Mouse (Mus musculus) hindbrain, embryonic 12.5 days (tissue): ENCODE results near the gene Hsd17b14. TPM values are rescaled to one million over a fixed set of nuclear protein-coding genes. Genes with fewer than 3 reads are reported as not detected.
"Not testable (repeated sequence)": the region's sequence is repeated elsewhere in the genome, so short reads cannot be mapped to it uniquely, and the experiment has no call there.

Source experiments
- ATAC-seq: fragments of 200-750 bp; cut with Nextera tagmentation; 2 replicates; pipeline ENCODE4 v1.8.0; 2017; ENCODE audit warnings: moderate TSS enrichment; ENCODE audit not compliant: low FRiP score
- H3K27ac ChIP-seq: fragments of 300-500 bp; sonication (generic); 2 replicates; pipeline ENCODE4 v1.5.1; 2016; ENCODE audit warnings: mild to moderate bottlenecking
- H3K27me3 ChIP-seq: fragments of 300-500 bp; sonication (generic); 2 replicates; pipeline ENCODE4 v1.6.1; 2016; ENCODE audit warnings: mild to moderate bottlenecking
- H3K36me3 ChIP-seq: fragments of 300-500 bp; sonication (generic); 2 replicates; pipeline ENCODE4 v1.6.1; 2016; ENCODE audit warnings: mild to moderate bottlenecking
- H3K4me1 ChIP-seq: fragments of 300-500 bp; sonication (generic); 2 replicates; pipeline ENCODE4 v1.6.1; 2016
- H3K4me2 ChIP-seq: fragments of 300-500 bp; sonication (generic); replicated peaks from 2 replicates; pipeline ENCODE4 v1.6.1; 2016; ENCODE audit warnings: mild to moderate bottlenecking
- H3K4me3 ChIP-seq: fragments of 300-500 bp; sonication (generic); 2 replicates; pipeline ENCODE4 v1.5.1; 2016; ENCODE audit warnings: mild to moderate bottlenecking
- H3K9ac ChIP-seq: fragments of 300-500 bp; sonication (generic); 2 replicates; pipeline ENCODE4 v1.6.1; 2016; ENCODE audit warnings: mild to moderate bottlenecking, moderate library complexity
- H3K9me3 ChIP-seq: fragments of 300-500 bp; sonication (generic); replicated peaks from 2 replicates; pipeline ENCODE4 v1.6.1; 2016; ENCODE audit warnings: mild to moderate bottlenecking
- WGBS: fragments of 180-500 bp; shearing (Covaris S2); methylation state at CpG from one replicate; pipeline ENCODE4 v1.1.7; 2016; 5-methylcytosine and 5-hydroxymethylcytosine counted together
- polyA plus RNA-seq: library from polyadenylated mRNA; unstranded; fragments of >200 nt; fragmentation: Nextera tagmentation; extraction: Ambion mirVana; gene quantifications from 2 replicates; pipeline ENCODE4 v1.2.1, GENCODE M21; 2016

Hsd17b14 gene
- polyA plus RNA-seq, 1 experiment from 2014 or later: 0.79 TPM

DNA sequence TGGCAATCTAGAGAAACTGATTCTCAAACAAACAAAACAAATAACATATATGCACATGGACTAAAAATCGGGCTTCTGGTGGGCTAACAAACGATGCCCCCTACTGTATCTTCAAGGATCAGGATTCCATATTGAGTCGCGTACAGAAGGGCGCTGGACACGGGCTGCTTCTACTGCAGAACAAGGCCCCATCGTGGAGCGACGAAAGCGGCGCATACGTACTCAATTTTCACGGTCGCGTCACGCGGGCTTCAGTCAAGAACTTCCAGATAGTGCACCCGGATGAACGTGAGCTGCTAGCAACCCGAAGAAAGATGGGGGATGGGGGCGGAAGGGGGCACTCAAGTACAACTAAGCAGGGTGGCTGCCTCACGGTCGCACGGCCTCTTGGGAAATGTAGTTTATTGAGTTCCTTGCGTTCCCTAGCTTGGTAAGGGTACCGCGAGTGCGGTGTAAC is 32.9 kb upstream of the Hsd17b14 start:
- H3K27ac ChIP-seq: peak overlapping the region; percentile 87
- under 1% methylated on average over 28 of the region's 28 CpGs for WGBS
- no peaks in the 10 kb centered on the region for H3K9me3 ChIP-seq
- peak overlapping the region; percentile 56 for H3K4me2 ChIP-seq
- H3K36me3 ChIP-seq: peaks cover 2% of the 10 kb centered on the region; the same call in 1 of the 2 replicates
- peak overlapping the region; percentile 46 for H3K4me3 ChIP-seq
- H3K27me3 ChIP-seq: no peaks in the 10 kb centered on the region
- H3K4me1 ChIP-seq: peaks cover 21% of the 10 kb centered on the region
- H3K9ac ChIP-seq: peak overlapping the region; percentile 64
- peak; percentile 60 for ATAC-seq

DNA sequence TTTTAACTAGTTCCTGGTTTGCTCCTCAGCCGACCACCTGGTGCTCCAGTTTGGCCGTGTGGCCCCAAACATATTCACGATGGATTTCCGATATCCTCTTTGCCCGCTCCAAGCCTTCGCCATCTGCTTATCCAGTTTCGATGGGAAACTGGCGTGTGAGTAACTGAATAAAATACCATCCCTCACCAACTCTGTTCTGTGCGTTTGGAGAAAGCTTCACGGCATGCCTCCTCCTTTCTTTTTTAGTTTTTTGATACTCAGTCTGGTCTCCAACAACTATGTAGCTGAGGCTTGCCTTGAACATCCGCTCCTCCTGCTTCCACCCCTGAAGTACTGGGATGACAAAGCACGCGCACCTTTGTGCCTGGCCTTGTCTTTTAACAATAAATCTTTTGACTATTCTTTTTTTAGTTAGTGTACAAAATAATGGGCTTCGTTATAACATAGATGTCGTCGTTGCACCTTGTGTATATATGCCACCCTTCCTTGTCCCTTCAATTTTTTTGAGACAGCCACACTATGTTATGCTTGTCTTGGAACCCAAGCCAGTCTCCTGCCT is 32.4 kb upstream of the Hsd17b14 start:
- Histone ChIP-seq H3K9me3 (no peaks in the 10 kb centered on the region), H3K27me3 (no peaks in the 10 kb centered on the region), H3K27ac (no peak overlapping the region), H3K4me2 (peak overlapping the region; percentile 56), H3K36me3 (peaks cover 2% of the 10 kb centered on the region; the same call in 1 of the 2 replicates), H3K9ac (no peak overlapping the region; the same call in 1 of the 2 replicates), H3K4me3 (peak overlapping the region; percentile 46), H3K4me1 (peaks cover 21% of the 10 kb centered on the region)
- ATAC-seq: no peak
- 57% methylated on average over 16 of the region's 16 CpGs for WGBS

DNA sequence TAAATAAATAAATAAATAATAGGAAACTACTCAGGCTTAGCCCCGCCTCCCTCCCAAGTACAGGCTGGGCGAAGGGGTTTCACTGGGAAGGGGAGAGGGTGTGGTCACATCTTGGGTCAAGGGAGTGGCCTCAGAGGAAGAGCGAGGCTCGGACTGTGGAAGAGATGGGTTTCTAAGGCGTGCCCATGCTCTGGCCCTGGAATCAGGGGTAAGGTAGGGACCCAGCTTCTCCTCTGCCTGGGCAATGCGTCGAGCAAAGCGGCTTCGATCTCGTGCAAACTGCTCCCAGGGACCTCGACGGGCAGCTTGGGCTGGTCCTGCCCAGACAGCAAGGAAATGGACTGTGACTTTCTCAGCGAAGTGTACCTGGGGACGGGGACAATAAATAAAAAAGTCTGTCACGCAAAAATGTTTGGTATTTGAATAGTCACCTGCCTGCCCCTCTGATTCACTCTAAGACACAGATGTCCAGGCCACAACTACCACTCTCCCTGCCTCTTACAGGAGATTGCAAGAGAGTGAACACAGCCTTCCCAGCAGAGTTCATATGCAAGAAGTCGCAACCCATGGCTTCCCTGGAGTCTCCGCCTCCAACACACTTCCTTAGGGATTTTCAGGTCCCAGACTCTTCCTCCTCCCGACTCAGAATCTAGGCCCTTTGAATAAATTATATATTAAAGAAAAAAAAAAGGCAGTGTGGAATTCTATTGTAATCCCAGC is 31.6 kb upstream of the Hsd17b14 start:
- ATAC-seq: no peak
- H3K36me3 ChIP-seq: peaks cover 2% of the 10 kb centered on the region; the same call in 1 of the 2 replicates
- 69% methylated on average over 18 of the region's 18 CpGs for WGBS
- peaks cover 21% of the 10 kb centered on the region for H3K4me1 ChIP-seq
- 0 out of 2 replicates have a peak overlapping the region, but pooled peaks have one; percentile 10 for H3K4me3 ChIP-seq
- 0 out of 2 replicates have a peak overlapping the region, but pooled peaks have one; percentile 0 for H3K4me2 ChIP-seq
- no peaks in the 10 kb centered on the region for H3K27me3 ChIP-seq
- H3K9me3 ChIP-seq: no peaks in the 10 kb centered on the region
- no peak overlapping the region for H3K9ac ChIP-seq
- no peak overlapping the region for H3K27ac ChIP-seq

DNA sequence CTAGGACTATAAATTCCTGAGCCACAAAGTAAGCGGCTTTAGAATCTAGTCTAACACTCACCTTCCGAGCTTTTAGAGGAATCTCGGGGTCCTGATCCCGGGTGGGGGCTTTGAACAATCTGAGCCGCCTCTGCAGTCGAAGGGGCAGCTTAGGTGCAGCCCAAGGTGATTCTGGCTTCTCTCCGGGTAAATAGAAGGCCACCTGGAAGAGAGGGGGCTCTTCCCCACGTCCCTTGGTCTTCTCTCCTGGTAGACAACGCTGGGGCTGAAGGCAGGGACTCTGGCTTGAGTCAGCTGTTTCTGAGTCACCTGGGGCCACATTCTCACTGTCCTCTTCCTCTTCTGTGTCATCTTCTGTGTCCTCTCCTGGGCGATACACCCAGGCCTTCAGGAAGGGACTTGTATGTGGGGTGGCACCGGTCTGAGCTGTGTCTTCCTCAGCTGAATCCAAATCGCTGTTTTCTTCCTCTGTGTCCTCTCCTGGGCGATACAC is 31.0 kb upstream of the Hsd17b14 start:
- Histone ChIP-seq H3K27ac (no peak overlapping the region), H3K4me1 (peaks cover 21% of the 10 kb centered on the region), H3K36me3 (peaks cover 2% of the 10 kb centered on the region; the same call in 1 of the 2 replicates), H3K4me3 (0 out of 2 replicates have a peak overlapping the region, but pooled peaks have one; percentile 10), H3K9me3 (no peaks in the 10 kb centered on the region), H3K9ac (no peak overlapping the region), H3K27me3 (no peaks in the 10 kb centered on the region), H3K4me2 (peak overlapping the region; percentile 0; the same call in 1 of the 2 replicates)
- 85% methylated on average over 13 of the region's 13 CpGs for WGBS
- no peak for ATAC-seq

DNA sequence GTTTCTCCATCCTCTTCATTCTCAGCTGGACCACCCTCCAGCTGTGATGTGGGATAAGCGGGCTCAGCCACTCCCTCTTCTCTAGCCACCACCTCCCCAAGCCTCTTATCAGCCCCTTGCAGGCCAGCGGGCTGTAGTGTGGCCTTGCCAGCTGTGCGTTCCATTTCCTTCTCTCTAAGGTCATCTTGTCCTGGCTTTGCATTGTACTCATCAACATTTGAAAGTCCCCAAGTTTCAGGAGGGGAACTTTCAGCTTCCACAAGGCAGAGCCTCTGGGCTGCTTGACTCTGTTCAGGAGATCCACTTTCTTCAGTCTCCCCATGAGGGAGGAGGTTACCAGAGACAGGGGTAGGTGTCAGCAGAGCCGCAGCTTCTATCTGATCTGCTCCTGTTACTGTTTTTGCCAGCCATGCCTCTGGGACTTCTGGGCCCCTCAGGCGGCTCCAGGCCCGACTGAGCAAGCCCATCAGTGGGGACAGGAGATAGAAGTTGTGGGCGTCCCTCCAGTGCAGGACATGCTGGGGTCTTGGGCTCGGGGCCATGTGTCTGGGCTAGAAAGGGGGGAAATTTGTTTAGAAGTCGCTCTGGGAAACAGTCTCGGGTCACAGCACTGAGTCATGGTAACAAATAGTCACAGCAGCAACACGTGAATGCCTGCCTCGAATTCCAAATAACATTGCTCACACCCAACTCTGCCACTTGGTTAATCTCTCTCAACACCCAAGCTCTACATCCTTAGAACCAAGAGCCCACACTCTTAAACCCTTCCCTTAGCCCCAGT is 29.7 kb upstream of the Hsd17b14 start:
- Histone ChIP-seq H3K27ac (peak overlapping the region; percentile 78; the same call in 1 of the 2 replicates), H3K4me1 (peaks cover 25% of the 10 kb centered on the region), H3K27me3 (peaks cover 3% of the 10 kb centered on the region; the same call in 1 of the 2 replicates), H3K9ac (peak overlapping the region; percentile 85), H3K4me2 (peak overlapping the region; percentile 85), H3K4me3 (peak overlapping the region; percentile 70), H3K36me3 (peaks cover 2% of the 10 kb centered on the region; the same call in 1 of the 2 replicates), H3K9me3 (no peaks in the 10 kb centered on the region)
- WGBS: 28% methylated on average over 12 of the region's 12 CpGs
- ATAC-seq: no peak

DNA sequence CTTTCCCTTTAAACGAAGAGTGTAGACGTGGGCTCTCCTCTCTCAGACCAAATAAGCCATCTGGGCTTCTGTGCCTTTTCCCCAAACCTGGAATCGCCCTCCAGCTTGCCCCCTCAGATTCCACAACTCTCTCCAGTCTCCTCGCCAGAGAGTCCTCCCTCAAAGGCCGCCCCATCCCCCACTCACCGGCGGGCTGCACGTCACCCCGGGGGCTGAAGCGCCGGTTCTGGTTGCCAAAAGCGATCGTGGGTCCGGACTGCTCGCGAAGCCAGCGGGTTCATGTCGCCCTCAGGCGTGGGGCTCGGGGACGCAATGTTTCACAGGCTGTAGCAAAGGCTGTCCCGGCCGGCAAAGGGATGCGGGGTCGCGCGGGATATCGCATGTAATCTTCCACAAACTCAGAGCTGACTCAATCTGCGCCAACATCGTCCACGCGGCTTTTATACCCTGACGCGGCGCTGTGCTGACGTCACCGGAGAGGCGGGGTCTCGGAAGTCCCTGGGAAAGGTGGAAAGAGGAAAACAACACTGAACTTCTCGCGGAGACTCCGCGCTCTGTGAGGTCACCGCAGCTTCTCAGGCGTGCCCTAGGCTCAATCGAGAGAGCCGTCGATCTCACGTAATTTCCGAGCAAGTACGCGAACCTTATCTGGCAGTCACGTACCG is 28.8 kb upstream of the Hsd17b14 start, which contains the start of the genes Ppp1r15a and Plekha4:
Gene Ppp1r15a (minus strand): TSS at position 460 of the 665 bp plus-strand sequence.
Gene Plekha4 (plus strand): TSS at position 522 of the 665 bp plus-strand sequence.
- peak; percentile 78 for ATAC-seq
- H3K4me3 ChIP-seq: peak within 1 kb of the TSS; percentile 70
- under 1% methylated on average over 54 of the region's 54 CpGs for WGBS
- H3K36me3 ChIP-seq: peaks cover 2% of the 10 kb centered on the region; the same call in 1 of the 2 replicates
- H3K9me3 ChIP-seq: no peaks in the 10 kb centered on the region
- peak within 1 kb of the TSS; percentile 85 for H3K4me2 ChIP-seq
- H3K27me3 ChIP-seq: peaks cover 3% of the 10 kb centered on the region; the same call in 1 of the 2 replicates
- peak within 1 kb of the TSS; percentile 78 for H3K27ac ChIP-seq
- peak within 1 kb of the TSS; percentile 85 for H3K9ac ChIP-seq
- peaks cover 25% of the 10 kb centered on the region for H3K4me1 ChIP-seq

DNA sequence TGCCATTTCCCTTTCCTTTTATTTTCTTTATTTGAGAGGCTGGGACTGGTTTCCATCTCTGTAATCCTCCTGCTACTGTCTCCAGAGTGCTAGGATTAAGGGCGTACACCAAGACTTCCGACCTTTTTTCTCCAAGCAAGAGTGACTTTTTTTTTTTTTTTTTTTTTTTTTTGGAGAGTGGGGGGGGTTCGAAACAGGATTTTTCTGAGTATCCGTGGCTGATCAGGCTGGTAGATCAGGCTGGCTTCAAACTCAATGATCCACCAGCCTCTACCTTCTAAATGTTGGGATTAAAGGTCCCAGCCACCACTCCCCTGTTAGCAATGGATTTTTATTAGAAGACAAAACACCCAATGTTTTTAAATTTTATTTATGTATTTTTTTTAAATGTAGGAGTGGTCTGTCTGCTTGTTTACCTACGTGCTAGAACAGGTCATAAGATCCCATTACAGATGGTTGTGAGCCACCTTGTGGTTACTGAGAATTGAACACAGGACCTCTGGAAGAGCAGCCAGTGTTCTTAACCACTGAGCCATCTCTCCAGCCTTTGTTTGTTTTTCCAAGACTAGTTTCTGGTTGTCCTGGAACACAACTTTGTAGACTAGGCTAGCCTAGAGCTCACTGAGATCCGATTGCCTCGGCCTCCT is 28.1 kb upstream of the Hsd17b14 start:
- Histone ChIP-seq H3K9ac (peak overlapping the region; percentile 85), H3K27ac (peak overlapping the region; percentile 66), H3K4me3 (peak overlapping the region; percentile 70), H3K36me3 (peaks cover 2% of the 10 kb centered on the region; the same call in 1 of the 2 replicates), H3K9me3 (no peaks in the 10 kb centered on the region), H3K4me2 (peak overlapping the region; percentile 85), H3K27me3 (peaks cover 3% of the 10 kb centered on the region; the same call in 1 of the 2 replicates), H3K4me1 (peaks cover 25% of the 10 kb centered on the region)
- ATAC-seq: peak; percentile 48; the same call in 1 of the 2 replicates
- 26% methylated on average over 7 of the region's 7 CpGs for WGBS

DNA sequence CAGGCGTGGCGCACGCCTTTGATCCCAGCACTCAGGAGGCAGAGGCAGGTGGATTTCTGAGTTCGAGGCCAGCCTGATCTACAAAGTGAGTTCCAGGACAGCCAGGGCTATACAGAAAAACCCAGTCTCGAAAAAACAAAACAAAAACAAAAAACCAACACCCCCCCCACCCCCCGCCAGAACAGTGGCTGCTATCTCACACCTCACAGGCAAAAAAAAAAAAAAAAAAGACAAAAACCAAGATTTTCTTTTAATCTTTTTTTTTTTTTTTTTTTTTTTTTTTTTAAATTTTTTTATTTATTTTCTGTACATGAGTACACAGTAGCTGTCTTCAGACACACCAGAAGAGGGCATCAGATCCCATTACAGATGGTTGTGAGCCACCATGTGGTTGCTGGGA is 27.5 kb upstream of the Hsd17b14 start:
- H3K27ac ChIP-seq, H3K4me2 ChIP-seq, H3K9ac ChIP-seq, H3K27me3 ChIP-seq, H3K9me3 ChIP-seq, H3K4me3 ChIP-seq, H3K36me3 ChIP-seq, ATAC-seq: not testable (repeated sequence)
- WGBS: 89% methylated on average over 6 of the region's 6 CpGs
- H3K4me1 ChIP-seq: peaks cover 25% of the 10 kb centered on the region

DNA sequence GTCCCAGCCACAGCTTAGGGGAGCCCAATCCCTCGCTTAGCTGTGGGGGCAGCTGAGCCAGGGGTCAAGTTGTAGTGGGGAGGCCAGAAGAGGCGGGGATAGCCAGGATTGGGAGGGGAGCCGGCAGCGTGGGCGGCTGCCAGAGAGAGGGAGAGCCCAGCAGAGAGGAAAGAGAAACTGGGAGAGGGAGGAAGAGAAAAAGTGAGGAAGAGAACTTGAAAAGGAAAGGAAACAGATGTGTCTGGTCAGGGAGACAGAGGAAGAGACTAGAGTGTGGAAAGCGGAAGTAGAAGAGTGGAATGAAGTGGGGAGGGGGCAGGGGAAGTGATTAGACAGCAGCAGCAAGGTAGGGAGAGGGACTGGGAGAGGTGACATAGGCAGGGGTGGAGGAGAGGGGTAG is 25.2 kb upstream of the Hsd17b14 start:
- Histone ChIP-seq H3K9ac (no peak overlapping the region), H3K4me3 (no peak overlapping the region), H3K36me3 (no peaks in the 10 kb centered on the region), H3K27me3 (peaks cover 3% of the 10 kb centered on the region), H3K9me3 (no peaks in the 10 kb centered on the region), H3K27ac (peak overlapping the region; percentile 17), H3K4me2 (0 out of 2 replicates have a peak overlapping the region, but pooled peaks have one; percentile 3), H3K4me1 (peaks cover 15% of the 10 kb centered on the region)
- WGBS: 27% methylated on average over 6 of the region's 6 CpGs
- no peak for ATAC-seq

DNA sequence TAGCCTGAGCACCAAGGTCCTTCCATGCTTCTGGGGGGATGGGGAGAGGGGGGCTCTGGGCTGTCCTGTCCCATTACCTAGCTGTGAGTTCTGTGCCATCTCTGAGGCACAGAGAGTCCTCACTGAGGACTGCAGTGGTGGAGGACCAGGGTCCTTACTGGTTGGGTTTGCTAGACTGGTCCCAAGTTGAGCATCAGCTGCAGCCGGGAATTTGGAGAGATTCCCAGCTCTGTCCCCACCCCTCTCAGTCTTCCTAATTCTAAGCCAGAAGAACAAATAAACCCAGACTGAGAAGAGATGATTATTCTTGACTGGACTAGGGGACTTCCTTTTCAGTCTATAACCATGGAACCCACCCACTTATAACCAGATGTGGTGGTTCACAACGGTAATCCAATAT is 24.1 kb upstream of the Hsd17b14 start:
- no peak for ATAC-seq
- Histone ChIP-seq H3K4me3 (no peak overlapping the region), H3K9ac (no peak overlapping the region), H3K27me3 (peaks cover 3% of the 10 kb centered on the region), H3K4me1 (peaks cover 4% of the 10 kb centered on the region), H3K27ac (no peak overlapping the region), H3K36me3 (no peaks in the 10 kb centered on the region), H3K4me2 (0 out of 2 replicates have a peak overlapping the region, but pooled peaks have one; percentile 21), H3K9me3 (no peaks in the 10 kb centered on the region)
- 74% methylated on average over 2 of the region's 2 CpGs for WGBS

DNA sequence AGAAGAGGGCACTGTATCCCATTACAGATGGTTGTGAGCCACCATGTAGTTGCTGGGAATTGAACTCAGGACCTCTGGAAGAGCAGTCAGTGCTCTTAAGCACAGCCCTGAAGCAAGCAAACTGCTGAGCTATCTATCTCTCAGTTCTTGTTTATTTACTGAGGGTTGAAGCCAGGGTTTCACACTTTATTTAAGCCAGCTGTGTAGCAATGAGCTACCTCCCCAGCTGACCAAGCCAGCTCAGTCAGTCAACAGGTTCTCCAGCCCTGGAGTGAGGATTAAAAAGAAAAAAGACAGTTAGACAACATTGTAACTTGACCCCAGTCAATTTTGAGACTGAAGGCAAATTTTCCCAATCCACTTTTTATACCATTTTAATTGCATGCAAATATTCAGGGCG is 19.0 kb upstream of the Hsd17b14 start:
- H3K9ac ChIP-seq: no peak overlapping the region
- 77% methylated on average over 1 of the region's 1 CpGs for WGBS
- H3K27me3 ChIP-seq: no peaks in the 10 kb centered on the region; the same call in 1 of the 2 replicates
- no peaks in the 10 kb centered on the region for H3K36me3 ChIP-seq
- peaks cover 4% of the 10 kb centered on the region for H3K4me1 ChIP-seq
- no peak overlapping the region for H3K4me3 ChIP-seq
- no peak overlapping the region for H3K27ac ChIP-seq
- no peak for ATAC-seq
- H3K9me3 ChIP-seq: no peaks in the 10 kb centered on the region
- H3K4me2 ChIP-seq: no peak overlapping the region
